Mouse (Mus musculus) megakaryocyte, embryonic 14.5 days (primary cell): Measurements from ENCODE around the gene Gse1.

Experiments used
- FLI1 ChIP-seq: IDR thresholded peaks from 2 replicates; pipeline ENCODE4 v1.6.1; 2012; ENCODE audit warnings: low read length, inconsistent platforms, mixed read lengths
- GATA1 ChIP-seq: IDR thresholded peaks from 3 replicates; pipeline ENCODE4 v1.6.1; 2012; ENCODE audit warnings: mixed read lengths, low read length, inconsistent platforms, borderline replicate concordance

- TF ChIP-seq GATA1 (no peak), FLI1 (no peak)
These were observed 3.6 kb downstream of the Gse1 start for GRCm38 (mm10) chr8:120231870-120232269.
